23 mouse cellular contexts compared by ENCODE assay signal in genomic region chr11:93447566-93447965, GRCm38 (mm10).
"Had no signal": no experiment of that assay in that cellular context is flagged by ENCODE, and none has a peak within 500 bp of the region (broad histone marks: within the 10 kb centered on the region; RNA-seq: fewer than 3 reads in every experiment).

No protein-coding gene starts in this region.

- H3K9me3 ChIP-seq: forebrain, embryonic 15.5 days; heart, embryonic 13.5 days; heart, embryonic 15.5 days; hindbrain, embryonic 13.5 days; hindbrain, embryonic 15.5 days; intestine, embryonic 15.5 days; limb, embryonic 13.5 days had no signal

- H3K27me3 ChIP-seq: forebrain, embryonic 15.5 days; heart, embryonic 13.5 days; heart, embryonic 15.5 days; hindbrain, embryonic 13.5 days; hindbrain, embryonic 15.5 days; intestine, embryonic 15.5 days; limb, embryonic 13.5 days had no signal

- DNase-seq: forebrain, postnatal 0 days; gastrocnemius, postnatal 14 days; gastrocnemius, postnatal 36 days; heart, adult 11 months; heart, adult 2 months; heart, postnatal 14 days; heart, postnatal 36 days; kidney, adult 18-20 months; kidney, adult 8-10 months; kidney, postnatal 10 days; kidney, postnatal 25 days; kidney, postnatal 4 days; left cerebral cortex, postnatal 4 days had no signal

- H3K27ac ChIP-seq: forebrain, embryonic 15.5 days; heart, adult 2 months; heart, embryonic 13.5 days; heart, embryonic 15.5 days; hindbrain, embryonic 13.5 days; hindbrain, embryonic 15.5 days; hindbrain, postnatal 0 days; intestine, embryonic 15.5 days; layer of hippocampus, adult 2 months; limb, embryonic 13.5 days had no signal

- H3K4me2 ChIP-seq: forebrain, embryonic 15.5 days; heart, embryonic 13.5 days; heart, embryonic 15.5 days; hindbrain, embryonic 13.5 days; hindbrain, embryonic 15.5 days; intestine, embryonic 15.5 days; limb, embryonic 13.5 days had no signal

- ATAC-seq: forebrain, embryonic 15.5 days; forebrain, postnatal 0 days; hindbrain, postnatal 0 days; intestine, embryonic 15.5 days; intestine, postnatal 0 days had no signal

- H3K4me1 ChIP-seq: forebrain, embryonic 15.5 days; heart, embryonic 13.5 days; heart, embryonic 15.5 days; intestine, embryonic 15.5 days had no signal

- H3K9ac ChIP-seq: forebrain, embryonic 15.5 days; forebrain, postnatal 0 days; heart, embryonic 13.5 days; heart, embryonic 15.5 days; hindbrain, embryonic 13.5 days; hindbrain, embryonic 15.5 days; intestine, embryonic 15.5 days; limb, embryonic 13.5 days had no signal

- H3K4me3 ChIP-seq: forebrain, embryonic 15.5 days; heart, adult 2 months; heart, embryonic 13.5 days; heart, embryonic 15.5 days; hindbrain, embryonic 13.5 days; hindbrain, embryonic 15.5 days; intestine, embryonic 15.5 days; layer of hippocampus, adult 2 months; limb, embryonic 13.5 days had no signal

- H3K36me3 ChIP-seq: forebrain, embryonic 15.5 days; heart, embryonic 13.5 days; heart, embryonic 15.5 days; hindbrain, embryonic 13.5 days; hindbrain, embryonic 15.5 days; intestine, embryonic 15.5 days; limb, embryonic 13.5 days had no signal
